Mouse (Mus musculus): ENCODE data around the gene Nat8f2. TPM values are rescaled to one million over a fixed set of nuclear protein-coding genes. Genes with fewer than 3 reads are reported as not detected.

Gene Nat8f2
- polyA plus RNA-seq, 1 experiment from 2014 or later = not detected

DNA sequence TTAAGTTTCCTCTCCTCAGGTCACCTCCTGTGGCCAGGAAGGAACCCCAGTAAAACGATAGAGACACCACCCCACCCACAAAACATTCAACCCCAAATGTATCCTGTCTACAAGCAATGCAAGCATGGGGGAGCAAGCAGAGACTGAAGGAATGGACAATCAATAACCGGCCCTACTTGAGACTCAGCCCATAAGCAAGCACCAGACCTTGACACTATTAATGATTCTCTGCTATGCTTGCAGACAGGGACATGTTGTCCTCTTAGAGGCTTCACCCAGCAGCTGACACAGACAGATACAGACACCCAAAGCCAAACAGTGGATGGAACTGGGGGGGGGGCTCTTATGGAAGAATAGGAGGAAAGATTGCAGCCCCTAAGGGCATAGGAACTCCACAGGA lies 43.1 kb downstream of the Nat8f2 start:
- Histone ChIP-seq H3K4me1 (ENCODE audit: control insufficient read depth, insufficient read depth, low read length) (no peaks in the 10 kb centered on the region), H3K27ac (replicated peaks; ENCODE audit: low read depth, low read length) (no peak overlapping the region), H3K4me2 (ENCODE audit: low read depth, low read length) (no peak overlapping the region), H3K27me3 (ENCODE audit: control insufficient read depth, insufficient read depth, low read length) (no peaks in the 10 kb centered on the region), H3K9ac (replicated peaks; ENCODE audit: low read length) (no peak overlapping the region), H3K36me3 (replicated peaks; ENCODE audit: control insufficient read depth, insufficient read depth, low read depth, low read length) (no peaks in the 10 kb centered on the region), H3K4me3 (ENCODE audit: low read depth, low read length) (no peak overlapping the region), H3K9me3 (replicated peaks; ENCODE audit: control insufficient read depth, low read length) (no peaks in the 10 kb centered on the region)
- WGBS = 84% methylated on average over 2 of the region's 2 CpGs
- ATAC-seq (replicated peaks; ENCODE audit: insufficient number of reproducible peaks, low FRiP score, low TSS enrichment, low read depth) (no peak), DNase-seq (ENCODE audit: low spot score) (no peak)

DNA sequence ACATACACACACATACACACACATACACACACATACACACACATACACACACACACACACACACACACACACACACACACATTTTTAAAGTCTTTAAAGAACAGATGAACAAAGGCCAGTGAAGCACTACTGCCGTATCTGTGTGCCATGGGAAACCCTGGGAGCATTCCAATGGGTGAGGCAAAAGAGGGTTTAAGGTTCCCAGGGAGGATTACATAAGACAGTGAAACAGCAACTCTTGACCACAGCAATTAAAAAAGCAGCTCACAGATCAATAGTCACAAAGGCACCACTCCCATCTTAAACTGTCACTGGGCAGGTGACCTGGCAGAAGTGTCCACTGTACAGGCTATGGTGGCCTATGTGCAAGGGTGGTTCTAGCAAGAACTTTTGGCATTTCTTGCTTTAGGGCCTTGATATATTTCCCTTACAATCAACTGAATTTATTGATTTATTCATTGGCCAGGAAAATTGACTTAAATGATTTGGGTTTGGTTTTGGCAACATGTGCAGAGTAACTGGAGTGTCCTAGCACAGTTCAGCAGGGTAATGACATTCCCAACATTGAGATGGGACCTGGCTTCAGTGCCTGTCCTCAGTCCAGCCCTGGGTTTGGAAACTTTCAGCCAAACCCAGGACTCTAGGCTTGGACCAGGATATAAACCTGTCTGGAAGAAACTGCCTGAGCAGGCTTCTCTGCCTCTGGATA lies 45.4 kb downstream of the Nat8f2 start:
- no peaks in the 10 kb centered on the region for H3K36me3 ChIP-seq (replicated peaks; ENCODE audit: control insufficient read depth, insufficient read depth, low read depth, low read length)
- H3K27ac ChIP-seq (replicated peaks; ENCODE audit: low read depth, low read length) = no peak overlapping the region
- no peak for DNase-seq (ENCODE audit: low spot score)
- no peak overlapping the region for H3K4me3 ChIP-seq (ENCODE audit: low read depth, low read length)
- no peak overlapping the region for H3K4me2 ChIP-seq (ENCODE audit: low read depth, low read length)
- H3K4me1 ChIP-seq (ENCODE audit: control insufficient read depth, insufficient read depth, low read length) = no peaks in the 10 kb centered on the region
- 86% methylated on average over 1 of the region's 1 CpGs for WGBS
- ATAC-seq (replicated peaks; ENCODE audit: insufficient number of reproducible peaks, low FRiP score, low TSS enrichment, low read depth) = no peak
- no peaks in the 10 kb centered on the region for H3K27me3 ChIP-seq (ENCODE audit: control insufficient read depth, insufficient read depth, low read length)
- H3K9ac ChIP-seq (replicated peaks; ENCODE audit: low read length) = no peak overlapping the region
- H3K9me3 ChIP-seq (replicated peaks; ENCODE audit: control insufficient read depth, low read length) = no peaks in the 10 kb centered on the region

DNA sequence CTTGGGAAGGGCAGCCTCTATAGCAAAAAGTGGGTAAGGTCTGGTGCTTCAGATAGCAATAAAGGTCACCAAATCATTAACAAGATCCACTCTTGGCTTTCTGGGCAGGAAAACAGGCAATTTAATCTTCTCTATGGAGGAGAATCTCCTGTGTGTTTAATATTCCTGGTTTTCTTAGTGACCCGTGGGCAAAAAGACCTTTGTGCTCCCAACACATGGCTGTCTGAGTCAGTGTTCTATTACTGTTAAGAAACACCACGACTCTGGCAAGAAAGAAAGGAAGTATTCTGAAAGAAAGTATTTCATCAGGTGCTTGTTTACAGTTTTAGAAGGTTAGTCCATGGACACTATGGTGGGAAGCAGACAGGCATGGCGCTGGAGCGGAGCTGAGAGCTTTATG lies 46.7 kb downstream of the Nat8f2 start:
- Histone ChIP-seq H3K9ac (replicated peaks; ENCODE audit: low read length) (no peak overlapping the region), H3K4me1 (ENCODE audit: control insufficient read depth, insufficient read depth, low read length) (no peaks in the 10 kb centered on the region), H3K4me3 (ENCODE audit: low read depth, low read length) (no peak overlapping the region), H3K27me3 (ENCODE audit: control insufficient read depth, insufficient read depth, low read length) (no peaks in the 10 kb centered on the region), H3K4me2 (ENCODE audit: low read depth, low read length) (no peak overlapping the region), H3K36me3 (replicated peaks; ENCODE audit: control insufficient read depth, insufficient read depth, low read depth, low read length) (no peaks in the 10 kb centered on the region), H3K27ac (replicated peaks; ENCODE audit: low read depth, low read length) (no peak overlapping the region), H3K9me3 (replicated peaks; ENCODE audit: control insufficient read depth, low read length) (no peaks in the 10 kb centered on the region)
- ATAC-seq (replicated peaks; ENCODE audit: insufficient number of reproducible peaks, low FRiP score, low TSS enrichment, low read depth) (no peak), DNase-seq (ENCODE audit: low spot score) (no peak)
- WGBS = 80% methylated on average over 4 of the region's 4 CpGs

DNA sequence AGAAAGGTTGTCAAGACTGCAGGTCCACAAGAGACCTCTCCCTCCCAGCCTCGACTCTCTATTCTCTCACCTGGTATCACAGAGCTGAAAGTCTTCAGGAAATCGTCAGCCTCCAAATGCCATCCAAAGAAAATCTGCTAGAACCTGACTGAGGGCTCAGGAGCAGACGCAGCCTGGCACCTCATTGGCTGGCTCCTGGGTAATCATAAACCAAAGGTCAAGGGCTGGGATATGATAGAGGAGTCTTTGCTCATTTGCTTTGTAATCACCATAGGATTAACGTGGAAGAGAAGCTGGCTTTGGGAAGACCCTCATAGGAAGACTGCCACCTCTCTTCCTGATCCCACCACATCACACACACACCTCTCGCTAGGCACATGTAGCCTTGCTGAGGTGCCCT lies 48.1 kb downstream of the Nat8f2 start, which contains the start of the genes Nat8f6 and Nat8f5:
TSS of gene Nat8f6 (minus strand) at position 118 of the 400 bp plus-strand sequence.
TSS of gene Nat8f5 (minus strand) at position 136 of the 400 bp plus-strand sequence.
- Histone ChIP-seq H3K36me3 (replicated peaks; ENCODE audit: control insufficient read depth, insufficient read depth, low read depth, low read length) (no peaks in the 10 kb centered on the region), H3K4me3 (ENCODE audit: low read depth, low read length) (no peak within 1 kb of the TSS), H3K27ac (replicated peaks; ENCODE audit: low read depth, low read length) (no peak within 1 kb of the TSS), H3K27me3 (ENCODE audit: control insufficient read depth, insufficient read depth, low read length) (no peaks in the 10 kb centered on the region), H3K9ac (replicated peaks; ENCODE audit: low read length) (no peak within 1 kb of the TSS), H3K4me1 (ENCODE audit: control insufficient read depth, insufficient read depth, low read length) (no peaks in the 10 kb centered on the region), H3K9me3 (replicated peaks; ENCODE audit: control insufficient read depth, low read length) (no peaks in the 10 kb centered on the region), H3K4me2 (ENCODE audit: low read depth, low read length) (no peak within 1 kb of the TSS)
- WGBS = 88% methylated on average over 5 of the region's 5 CpGs
- DNase-seq (ENCODE audit: low spot score) (no peak), ATAC-seq (replicated peaks; ENCODE audit: insufficient number of reproducible peaks, low FRiP score, low TSS enrichment, low read depth) (no peak)

DNA sequence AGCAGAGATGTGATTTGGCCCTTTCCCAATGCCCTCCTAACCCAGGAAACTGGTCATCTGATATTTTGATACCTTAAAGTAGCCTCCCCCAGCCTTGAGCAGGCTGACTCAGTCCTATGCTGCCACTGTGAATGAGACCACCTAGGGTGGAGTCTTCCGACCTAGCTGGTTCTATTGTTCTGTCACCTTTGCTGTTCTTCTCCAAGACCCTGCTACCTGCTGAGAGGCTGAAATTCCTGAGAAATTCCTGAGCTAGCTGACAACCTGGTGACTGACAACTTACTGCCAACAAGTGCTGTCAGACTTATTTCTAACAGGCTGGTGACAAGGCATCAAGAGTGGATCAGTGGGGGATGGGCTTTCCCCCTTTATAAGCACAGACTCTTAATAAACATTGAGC lies 50.6 kb downstream of the Nat8f2 start:
- Histone ChIP-seq H3K4me1 (ENCODE audit: control insufficient read depth, insufficient read depth, low read length) (no peaks in the 10 kb centered on the region), H3K9me3 (replicated peaks; ENCODE audit: control insufficient read depth, low read length) (no peaks in the 10 kb centered on the region), H3K27me3 (ENCODE audit: control insufficient read depth, insufficient read depth, low read length) (no peaks in the 10 kb centered on the region), H3K4me2 (ENCODE audit: low read depth, low read length) (no peak overlapping the region), H3K4me3 (ENCODE audit: low read depth, low read length) (no peak overlapping the region), H3K9ac (replicated peaks; ENCODE audit: low read length) (no peak overlapping the region), H3K36me3 (replicated peaks; ENCODE audit: control insufficient read depth, insufficient read depth, low read depth, low read length) (no peaks in the 10 kb centered on the region), H3K27ac (replicated peaks; ENCODE audit: low read depth, low read length) (no peak overlapping the region)
- ATAC-seq (replicated peaks; ENCODE audit: insufficient number of reproducible peaks, low FRiP score, low TSS enrichment, low read depth) = no peak
- WGBS = 36% methylated on average over 1 of the region's 1 CpGs
- DNase-seq (ENCODE audit: low spot score) = no peak

Other genes starting within 250 kb of the Nat8f2 start
- gene Nat8f7, start 156.0 kb downstream of the Nat8f2 start, polyA plus RNA-seq (2014; fragmentation: Nextera tagmentation; extraction: Ambion mirVana) = not detected in 2 replicates
- not detected in 2 replicates for gene Nat8f3, start 103.4 kb downstream of the Nat8f2 start, polyA plus RNA-seq (2014; fragmentation: Nextera tagmentation; extraction: Ambion mirVana)
- not detected in 2 replicates for gene Nat8f6, start 48.2 kb downstream of the Nat8f2 start, polyA plus RNA-seq (2014; fragmentation: Nextera tagmentation; extraction: Ambion mirVana)
- gene Nat8f5, start 48.2 kb downstream of the Nat8f2 start, polyA plus RNA-seq (2014; fragmentation: Nextera tagmentation; extraction: Ambion mirVana) = not detected in 2 replicates
- gene Nat8, start 37.1 kb downstream of the Nat8f2 start, polyA plus RNA-seq (2014; fragmentation: Nextera tagmentation; extraction: Ambion mirVana) = not detected in 2 replicates
- gene Nat8f4, start 35.7 kb upstream of the Nat8f2 start, polyA plus RNA-seq (2014; fragmentation: Nextera tagmentation; extraction: Ambion mirVana) = 4.0 and 4.1 TPM in 2 replicates
- gene Tprkb, start 42.7 kb upstream of the Nat8f2 start, polyA plus RNA-seq (2014; fragmentation: Nextera tagmentation; extraction: Ambion mirVana) = 29.7 and 39.7 TPM in 2 replicates
- gene Nat8f1, start 46.5 kb upstream of the Nat8f2 start, polyA plus RNA-seq (2014; fragmentation: Nextera tagmentation; extraction: Ambion mirVana) = 4.1 and 6.1 TPM in 2 replicates
- 43.7 and 45.3 TPM in 2 replicates for gene Dusp11, start 92.5 kb upstream of the Nat8f2 start, polyA plus RNA-seq (2014; fragmentation: Nextera tagmentation; extraction: Ambion mirVana)
- not detected in 2 replicates for gene Figla, start 147.0 kb upstream of the Nat8f2 start, polyA plus RNA-seq (2014; fragmentation: Nextera tagmentation; extraction: Ambion mirVana)
- 19.1 and 22.1 TPM in 2 replicates for gene Add2, start 159.5 kb upstream of the Nat8f2 start, polyA plus RNA-seq (2014; fragmentation: Nextera tagmentation; extraction: Ambion mirVana)